Mouse (Mus musculus) monocyte, adult 5-6 weeks (primary cell): ENCODE results near the gene Ttyh1. TPM values are rescaled to one million over a fixed set of nuclear protein-coding genes. Genes with fewer than 3 reads are reported as not detected.
A peak's percentile ranks its signal among the peaks of the same experiment; 100 is the strongest.

Experiments used
- ATAC-seq: fragments of 153-309, 156-312 bp; replicated peaks from 2 replicates; pipeline ENCODE4 v1.8.0; 2017; ENCODE audit warnings: mild to moderate bottlenecking; ENCODE audit not compliant: low TSS enrichment, insufficient number of reproducible peaks, severe bottlenecking, poor library complexity, low FRiP score
- total RNA-seq: library from RNA; stranded (forward); fragments of 200-1000, 200-491, 200-594 nt; gene quantifications from 3 replicates; pipeline ENCODE4 v1.2.3, GENCODE M21; 2017

Gene Ttyh1
- total RNA-seq, 1 experiment from 2014 or later = not detected

DNA sequence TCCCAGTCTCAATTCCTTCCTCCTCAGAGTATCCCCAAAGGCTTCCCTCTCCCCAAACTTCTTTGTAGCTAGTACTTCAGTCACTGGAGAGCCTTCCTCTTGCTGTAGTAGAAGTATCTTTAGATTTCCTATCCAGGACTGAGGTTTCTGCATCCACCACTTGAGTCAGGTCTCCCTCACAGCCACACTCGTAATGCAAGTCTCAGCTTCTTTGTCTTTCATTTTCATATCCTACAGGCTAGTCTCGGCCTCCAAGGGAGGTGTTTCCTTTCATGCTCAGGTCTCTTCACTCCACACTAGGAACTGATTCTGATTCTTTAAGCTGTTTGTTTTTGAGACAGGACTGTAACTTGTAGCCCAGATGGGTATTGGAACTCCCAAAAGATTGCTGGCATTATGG, 19.0 kb downstream of the Ttyh1 start:
- ATAC-seq = no peak

DNA sequence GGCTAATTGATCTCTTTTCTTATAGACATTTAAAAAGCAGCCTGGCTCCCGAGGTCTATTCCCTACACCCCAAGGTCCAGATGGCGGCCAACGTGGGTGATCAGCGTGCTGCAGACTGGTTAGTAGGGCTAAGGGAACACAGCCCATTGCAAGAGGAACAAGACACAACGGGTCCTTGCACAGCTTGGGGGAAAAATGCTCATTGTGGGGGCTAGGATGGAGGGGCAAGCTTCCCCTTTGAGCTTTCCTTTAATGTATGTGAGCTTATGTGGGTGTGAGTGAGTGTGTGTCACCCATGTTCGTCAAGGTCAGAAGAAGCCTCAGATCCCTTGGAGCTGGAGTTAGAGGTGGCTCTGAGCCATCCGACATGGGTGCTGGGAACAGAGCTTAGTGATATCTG, 19.5 kb downstream of the Ttyh1 start:
- ATAC-seq = no peak

DNA sequence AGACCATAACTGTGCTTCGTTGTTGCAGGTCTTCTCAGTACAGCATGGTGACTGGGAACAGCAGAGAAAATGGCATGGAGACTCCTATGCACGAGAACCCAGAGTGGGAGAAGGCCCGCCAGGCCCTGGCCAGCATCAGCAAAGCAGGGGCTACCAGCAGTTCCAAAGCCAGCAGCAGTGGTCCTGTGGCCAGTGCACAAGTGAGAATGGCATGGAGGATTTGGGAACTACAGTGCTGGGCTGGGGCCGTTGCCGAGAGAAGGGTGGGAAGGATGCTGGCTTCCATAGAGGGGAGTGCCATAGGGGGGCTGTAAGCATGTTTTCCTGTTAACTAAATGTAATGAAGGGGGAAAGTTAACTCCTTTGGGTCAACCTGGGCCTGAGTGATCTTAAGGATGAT, 20.2 kb downstream of the Ttyh1 start:
- ATAC-seq = no peak

DNA sequence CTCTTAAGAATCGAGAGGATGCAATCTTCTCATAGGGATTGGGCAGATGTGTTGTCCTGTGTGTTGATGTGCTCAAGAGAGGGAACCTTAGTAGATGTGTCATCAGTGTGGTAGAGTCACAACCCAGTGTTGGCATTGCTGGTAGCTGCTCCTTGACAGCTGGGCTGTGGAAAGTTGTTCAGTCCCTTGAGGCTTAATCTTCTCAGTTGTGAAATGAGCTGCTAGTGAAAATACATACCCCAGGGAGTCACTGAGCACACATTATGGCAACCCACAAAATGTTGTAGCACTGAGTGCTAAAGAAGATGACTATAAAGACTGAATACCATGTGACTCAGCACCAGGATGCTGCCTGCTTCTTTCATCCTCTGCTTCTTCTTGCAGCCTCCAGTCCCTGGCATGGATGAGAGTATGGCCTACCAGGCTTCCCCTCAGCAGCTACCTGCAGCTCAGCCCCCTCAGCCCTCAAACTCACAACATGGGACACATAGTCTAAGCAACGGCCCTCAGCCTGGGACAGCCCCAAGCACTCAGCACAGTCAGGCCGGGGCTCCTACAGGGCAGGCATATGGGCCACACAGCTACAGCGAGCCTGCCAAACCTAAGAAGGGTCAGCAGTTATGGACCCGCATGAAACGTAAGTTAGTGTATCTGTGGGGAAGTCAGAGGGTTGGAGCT, 22.6 kb downstream of the Ttyh1 start:
- no peak for ATAC-seq

DNA sequence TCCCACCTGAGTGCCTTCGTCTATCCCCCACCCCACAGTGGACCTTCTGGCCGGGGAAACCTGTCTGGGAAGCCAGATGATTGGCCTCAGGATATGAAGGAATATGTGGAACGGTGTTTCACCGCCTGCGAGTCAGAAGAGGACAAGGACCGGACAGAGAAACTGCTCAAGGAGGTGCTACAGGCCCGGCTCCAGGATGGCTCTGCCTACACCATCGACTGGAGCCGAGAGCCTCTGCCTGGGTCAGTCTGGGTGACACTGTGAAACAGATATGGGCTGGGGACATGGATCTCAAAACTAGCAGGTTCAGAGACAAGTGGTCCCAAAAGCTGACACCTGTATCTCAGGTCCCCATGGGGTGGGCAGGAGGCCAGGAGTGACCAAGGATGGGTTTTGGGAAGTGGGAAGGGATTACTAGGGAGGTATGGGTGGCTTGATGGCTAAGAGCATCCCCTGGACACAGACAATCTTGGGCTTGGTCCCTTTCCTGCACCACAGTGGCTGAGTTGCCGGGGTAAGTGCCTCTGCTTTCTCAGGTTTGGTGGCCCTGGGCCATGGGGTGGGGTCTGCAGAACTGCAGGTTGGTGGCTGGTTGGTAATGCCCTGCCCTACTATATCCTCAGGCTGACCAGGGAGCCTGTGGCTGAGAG, 23.7 kb downstream of the Ttyh1 start:
- no peak for ATAC-seq

DNA sequence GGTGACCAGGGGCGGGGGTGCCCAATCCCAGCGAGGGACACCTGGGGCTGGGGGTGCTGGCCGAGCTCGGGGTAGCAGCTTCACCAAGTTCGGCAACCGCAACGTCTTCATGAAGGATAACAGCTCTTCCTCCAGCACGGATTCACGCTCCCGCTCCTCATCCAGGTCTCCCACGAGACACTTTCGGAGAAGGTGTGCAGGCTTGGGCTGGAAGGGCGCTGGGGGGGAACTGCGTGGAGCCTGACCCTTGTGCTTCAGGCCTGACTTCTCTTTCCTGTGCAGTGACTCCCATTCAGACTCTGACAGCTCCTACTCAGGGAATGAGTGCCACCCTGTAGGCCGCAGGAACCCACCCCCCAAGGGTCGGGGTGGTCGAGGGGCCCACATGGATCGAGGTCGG, 24.3 kb downstream of the Ttyh1 start:
- no peak for ATAC-seq

DNA sequence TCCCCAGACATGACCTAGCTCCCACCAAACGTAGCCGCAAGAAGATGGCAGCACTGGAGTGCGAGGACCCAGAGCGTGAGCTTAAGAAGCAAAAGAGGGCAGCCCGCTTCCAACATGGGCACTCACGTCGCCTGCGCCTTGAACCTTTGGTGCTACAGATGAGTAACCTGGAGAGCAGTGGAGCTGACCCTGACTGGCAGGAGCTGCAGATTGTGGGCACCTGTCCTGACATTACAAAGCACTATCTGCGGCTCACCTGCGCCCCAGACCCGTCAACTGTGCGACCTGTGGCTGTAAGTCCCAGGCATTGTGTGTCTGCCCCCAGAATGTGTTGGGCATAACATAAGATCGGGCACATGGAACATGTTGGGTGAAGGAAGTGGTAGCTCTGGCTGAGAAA, 24.8 kb downstream of the Ttyh1 start:
- no peak for ATAC-seq

DNA sequence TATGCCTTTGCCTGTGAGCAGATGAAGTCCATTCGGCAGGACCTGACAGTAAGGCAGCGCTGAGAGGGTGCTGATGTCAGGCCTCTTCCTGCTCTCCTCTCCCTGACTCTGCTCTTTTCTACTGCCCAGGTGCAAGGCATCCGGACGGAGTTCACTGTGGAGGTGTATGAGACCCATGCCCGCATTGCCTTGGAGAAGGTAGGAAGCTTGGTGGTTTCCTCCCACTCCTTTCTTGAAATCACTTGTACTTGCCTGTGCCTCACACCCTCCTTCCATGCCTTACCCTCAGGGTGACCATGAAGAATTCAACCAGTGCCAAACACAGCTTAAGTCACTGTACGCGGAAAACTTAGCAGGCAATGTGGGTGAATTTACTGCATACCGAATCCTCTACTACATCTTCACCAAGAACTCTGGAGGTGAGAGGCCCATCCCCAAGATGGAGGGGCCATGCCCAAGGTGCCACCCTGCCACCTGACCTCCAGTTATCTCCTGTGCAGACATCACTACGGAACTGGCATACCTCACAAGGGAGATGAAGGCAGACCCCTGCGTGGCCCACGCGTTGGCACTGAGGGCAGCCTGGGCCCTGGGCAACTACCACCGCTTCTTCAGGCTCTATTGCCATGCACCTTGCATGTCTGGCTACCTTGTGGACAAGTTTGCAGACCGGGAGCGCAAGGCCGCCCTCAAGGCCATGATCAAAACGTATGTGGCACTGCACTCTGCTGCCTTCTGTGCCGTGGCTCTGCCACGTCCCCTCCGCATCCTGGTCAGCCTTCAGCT, 25.8 kb downstream of the Ttyh1 start:
- no peak for ATAC-seq

DNA sequence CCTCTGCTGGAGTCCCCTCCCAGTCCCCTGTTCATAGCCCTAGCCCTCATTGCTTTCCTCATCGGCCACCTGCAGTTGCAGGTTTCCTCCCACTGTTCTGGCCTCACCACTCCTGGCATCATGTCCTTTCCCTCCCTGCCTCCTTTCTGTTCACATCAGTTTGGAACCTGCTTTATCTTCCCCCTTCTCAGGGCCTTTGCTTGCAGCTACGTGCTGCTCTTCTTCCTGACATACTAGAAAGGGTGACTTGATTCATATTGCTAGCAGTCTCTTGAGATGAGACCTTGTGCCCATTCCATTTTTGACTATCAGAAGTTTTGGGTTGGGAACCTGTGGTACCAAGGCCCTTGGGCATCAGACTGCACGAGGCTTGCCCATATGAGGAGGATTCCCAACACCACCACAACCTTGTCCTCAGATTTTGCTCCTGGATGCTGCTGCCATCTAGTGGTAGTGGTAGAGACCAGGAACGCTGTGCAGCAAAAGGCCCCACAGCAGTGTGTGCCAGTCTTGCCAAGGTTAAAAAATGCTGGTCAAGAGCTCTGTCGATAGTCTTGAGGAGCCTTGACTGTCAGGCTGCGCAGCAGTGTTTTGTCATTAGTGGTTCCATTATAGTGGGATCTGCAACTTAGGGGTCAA, 26.5 kb downstream of the Ttyh1 start:
- no peak for ATAC-seq

DNA sequence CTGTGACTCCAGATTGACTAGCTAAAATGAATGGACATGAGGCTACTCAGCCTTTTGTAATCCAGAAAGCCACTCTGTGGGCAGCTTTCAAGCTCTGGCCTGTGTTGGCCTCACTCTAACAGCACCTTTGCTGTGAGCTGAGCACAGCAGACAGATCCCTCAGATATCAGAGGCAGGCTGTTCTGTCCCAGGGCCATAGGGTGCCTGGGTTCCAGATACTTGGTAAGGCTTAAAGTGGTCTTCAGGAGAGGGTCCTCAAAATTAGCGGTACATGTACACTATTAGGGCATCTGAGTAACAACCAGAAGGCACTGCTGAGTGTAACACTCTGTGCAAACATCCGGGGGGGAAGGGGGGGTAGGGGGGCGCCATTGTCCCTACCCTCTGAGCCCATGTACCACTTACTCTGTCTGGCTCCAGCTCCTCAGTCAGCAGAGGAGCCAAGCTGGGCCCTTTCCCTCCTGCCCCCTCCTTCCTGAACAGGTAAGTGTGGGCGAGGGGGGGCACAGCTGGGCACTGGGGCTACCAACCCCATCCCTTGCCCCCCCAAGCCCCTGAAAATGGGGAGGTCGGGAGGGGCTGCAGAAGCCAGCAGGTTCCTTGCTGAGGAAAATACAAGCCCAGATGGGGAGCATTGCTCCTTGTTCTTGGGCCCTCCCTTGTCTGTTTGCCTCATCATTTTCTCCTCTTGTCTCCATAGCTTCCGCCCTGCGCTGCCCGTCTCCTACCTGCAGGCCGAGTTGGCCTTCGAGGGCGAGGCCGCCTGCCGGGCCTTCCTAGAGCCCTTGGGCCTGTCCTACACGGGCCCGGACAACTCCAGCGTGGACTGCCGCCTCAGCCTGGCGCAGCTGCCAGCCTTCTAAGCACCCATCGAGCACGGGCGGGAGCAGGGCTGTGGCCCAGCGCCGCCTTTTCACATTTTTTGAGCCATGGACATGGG, 27.3 kb downstream of the Ttyh1 start:
- no peak for ATAC-seq

DNA sequence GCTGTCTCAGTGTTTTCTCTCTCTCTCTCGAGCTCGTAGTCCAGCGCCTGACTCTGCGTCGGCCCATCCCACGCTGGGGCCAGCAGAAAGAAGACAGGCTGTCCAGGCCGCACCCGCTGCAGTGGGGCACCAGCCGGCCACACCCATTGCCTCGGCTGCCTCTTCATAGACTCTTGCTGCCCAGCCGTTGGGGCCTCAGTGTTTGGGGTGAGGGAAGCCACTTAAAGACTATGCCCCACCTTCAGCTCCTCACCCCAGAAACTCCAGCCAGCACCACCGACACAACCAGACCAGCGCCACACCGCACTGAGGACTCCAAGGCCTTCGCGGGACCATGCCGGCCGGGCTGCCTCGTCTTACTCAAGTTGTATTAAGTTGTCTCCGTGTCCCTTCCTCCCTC, 28.2 kb downstream of the Ttyh1 start:
- no peak for ATAC-seq

DNA sequence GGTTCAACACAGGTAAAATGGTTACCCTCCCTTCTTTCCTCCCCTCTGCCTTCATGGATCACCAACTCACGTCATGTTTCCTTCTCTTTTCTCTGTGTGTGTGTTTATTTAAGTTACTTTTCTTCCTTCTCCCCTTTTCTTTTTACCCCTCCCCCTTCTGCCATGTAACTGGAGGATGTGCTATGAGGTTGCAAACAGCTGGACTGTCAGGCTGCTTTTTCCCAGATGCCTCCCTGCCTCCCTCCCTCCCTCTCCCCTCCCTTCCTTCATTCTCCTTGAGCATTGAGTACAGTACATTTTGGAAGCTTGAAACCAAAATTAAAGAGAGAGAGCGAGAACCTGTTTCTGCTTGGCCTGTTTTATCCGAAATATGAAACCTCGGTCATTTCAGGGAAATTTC, 28.6 kb downstream of the Ttyh1 start:
- ATAC-seq = no peak

DNA sequence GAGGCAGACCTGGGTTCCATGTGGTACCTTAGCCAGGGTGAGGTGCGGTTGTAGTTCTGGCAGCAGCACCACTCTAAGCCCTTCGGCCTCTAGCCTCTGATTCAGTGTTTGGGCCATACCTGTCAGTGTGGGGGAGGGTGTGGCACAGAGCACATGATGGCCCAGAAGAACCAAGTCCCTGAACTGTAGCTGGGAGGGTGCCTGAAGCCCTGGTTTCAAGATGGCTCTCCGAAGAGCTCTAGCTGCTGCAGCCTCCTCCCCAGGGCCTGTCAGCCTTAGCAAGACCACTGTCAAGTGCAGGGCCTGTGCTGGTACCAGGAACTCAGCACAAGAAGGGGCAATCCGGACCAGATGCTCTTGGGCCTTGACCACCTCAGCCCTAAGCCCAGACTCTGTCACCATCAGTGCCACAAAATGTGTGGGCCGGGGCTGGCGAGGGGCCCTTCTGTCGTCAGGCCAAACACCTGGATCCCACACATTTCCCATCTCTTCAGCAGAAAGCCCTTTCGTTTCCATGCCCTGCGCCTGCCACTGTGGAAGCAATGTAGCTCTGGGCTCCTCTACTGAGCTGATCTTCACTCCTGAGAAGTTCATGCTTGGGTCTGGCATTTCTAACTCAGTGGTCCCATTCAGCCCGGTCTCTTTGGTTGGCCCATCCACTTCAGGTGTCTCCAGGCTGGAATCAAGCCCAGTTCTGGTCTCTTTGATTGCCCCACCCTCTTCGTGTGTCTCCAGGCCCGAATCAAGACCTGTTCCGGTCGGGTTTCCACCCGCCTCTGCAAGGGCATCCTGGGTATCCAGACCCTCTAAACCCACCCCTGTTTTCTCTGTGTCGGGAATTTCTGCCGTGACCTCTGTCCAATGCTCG, 29.4 kb downstream of the Ttyh1 start:
- ATAC-seq = no peak

DNA sequence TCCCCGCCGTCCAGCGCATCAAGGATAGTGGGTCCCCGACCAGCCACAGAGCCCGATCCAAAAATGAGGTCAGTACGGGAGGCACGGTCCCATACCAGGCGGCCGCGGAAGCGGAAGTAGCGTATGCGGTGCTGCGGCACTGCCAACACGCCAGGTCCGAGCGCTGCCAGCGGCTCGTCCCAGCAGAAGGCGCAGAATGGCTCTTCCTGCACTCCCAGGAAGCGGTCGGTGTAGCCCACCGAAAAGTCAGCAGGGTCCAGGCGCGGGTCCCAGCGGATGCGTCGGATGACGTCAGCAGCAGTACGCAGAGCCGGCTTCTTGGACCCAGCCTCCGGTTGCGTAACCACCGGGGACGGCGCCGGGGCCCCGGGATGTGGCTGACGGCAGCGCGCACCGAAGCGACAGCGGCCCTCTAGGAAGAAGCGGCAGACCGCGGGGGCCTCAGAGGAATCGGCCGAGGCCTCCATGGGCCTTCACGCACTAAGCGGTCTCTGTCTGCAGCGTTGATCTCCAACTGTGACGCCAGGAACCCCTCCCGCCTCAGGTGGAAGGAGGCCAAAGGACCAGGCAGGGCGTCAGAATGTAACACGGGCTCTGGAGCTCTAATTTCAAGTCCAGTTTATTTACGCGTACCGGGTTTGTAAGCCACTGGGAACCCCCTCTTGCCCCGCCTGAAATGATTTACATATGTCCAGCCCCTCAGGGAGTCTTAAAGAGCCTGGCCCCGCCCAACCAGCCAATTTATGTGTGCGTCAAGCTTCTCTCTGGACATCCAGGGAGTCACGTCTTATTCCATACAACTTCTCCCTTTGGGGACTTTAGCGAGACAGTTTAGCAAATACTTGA, 30.2 kb downstream of the Ttyh1 start:
- peak; percentile 54 for ATAC-seq

DNA sequence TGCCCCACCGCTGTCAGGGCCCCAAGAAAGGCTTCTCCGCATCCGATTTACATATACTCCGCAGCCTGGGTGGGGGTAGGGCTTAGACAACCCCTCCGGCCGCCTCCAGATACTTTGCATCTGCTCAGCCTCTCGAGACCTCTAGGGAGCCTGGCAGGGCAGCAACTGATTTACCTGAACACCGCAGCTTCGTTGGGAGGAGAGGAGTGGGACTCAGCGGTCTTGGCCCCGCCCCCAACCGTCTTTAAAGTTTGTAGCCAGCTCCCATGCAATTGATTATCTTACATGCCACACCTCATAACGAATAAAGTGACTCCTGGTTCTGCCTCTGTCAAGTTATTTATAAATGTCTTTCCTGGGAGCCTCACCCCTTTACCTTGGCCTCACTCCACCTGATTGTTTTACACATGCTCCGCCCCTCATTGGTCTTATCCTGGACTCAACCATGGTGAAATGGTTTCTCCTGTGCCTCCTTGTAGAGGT, 30.9 kb downstream of the Ttyh1 start, which contains the start of gene Leng9:
Leng9 (minus strand) TSS at position 316 of the 483 bp plus-strand sequence.
- peak; percentile 0; the same call in 1 of the 2 replicates for ATAC-seq

DNA sequence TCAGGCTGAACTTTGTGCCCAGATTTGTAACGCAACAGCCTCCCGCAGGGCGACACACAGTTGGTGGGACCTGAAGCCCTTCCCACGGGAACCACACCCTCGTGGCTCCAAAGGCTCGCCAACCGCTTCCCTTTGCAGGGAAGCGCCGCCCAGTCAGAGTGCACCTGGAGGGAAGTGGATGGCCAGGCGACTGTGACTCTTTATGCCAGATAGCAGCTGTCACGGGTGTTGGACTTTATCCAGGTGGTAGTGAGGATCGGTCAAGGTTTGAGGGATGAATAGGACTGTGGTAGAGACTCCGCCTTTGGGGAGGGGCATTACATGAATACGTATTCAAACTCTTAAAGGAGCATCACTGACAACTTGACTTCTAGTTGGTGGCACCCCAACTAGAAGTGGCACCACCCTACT, 31.6 kb downstream of the Ttyh1 start:
- peak; percentile 9; the same call in 1 of the 2 replicates for ATAC-seq
